ENCODE assay signal across 25 mouse cellular contexts in the genomic region with DNA sequence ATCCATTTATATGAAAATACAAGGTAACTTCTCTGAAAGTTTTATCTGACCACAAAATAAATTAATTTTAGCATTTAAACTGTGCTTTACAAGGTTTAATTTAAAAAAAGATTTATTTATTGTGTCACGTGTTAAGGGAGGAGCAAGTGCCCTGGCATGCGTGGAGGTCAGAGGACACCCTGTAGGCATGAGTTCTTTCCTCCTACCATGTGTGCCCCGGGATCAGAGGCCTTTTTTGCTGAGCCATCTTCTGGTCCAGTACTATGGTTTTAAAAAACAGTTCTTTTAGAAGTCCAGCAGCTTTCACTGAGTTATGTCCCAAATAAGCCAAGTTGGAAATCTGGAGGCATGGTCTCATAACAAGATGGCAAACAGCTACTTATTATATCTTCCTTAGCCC. TPM values are rescaled to one million over a fixed set of nuclear protein-coding genes. Genes with fewer than 3 reads are reported as not detected.
A peak's percentile ranks its signal among the peaks of the same experiment; 100 is the strongest.
DNase-seq lines count a peak whose midpoint lies in the region; ATAC-seq and TF ChIP-seq lines count a peak whose summit lies in the region.
"Had no signal": no experiment of that assay in that cellular context is flagged by ENCODE, and none has a peak within 500 bp of the region (broad histone marks: within the 10 kb centered on the region; RNA-seq: fewer than 3 reads in every experiment).

No protein-coding gene starts in this region.

- no peak overlapping the region for H3K27ac ChIP-seq in heart, embryonic 10.5 days
- H3K27ac ChIP-seq in liver, postnatal 0 days (ENCODE audit: low read depth) = no peak overlapping the region
- no peak overlapping the region for H3K27ac ChIP-seq in liver, embryonic 11.5 days (ENCODE audit: low read depth, low read length)
- H3K27ac ChIP-seq: embryonic facial prominence, embryonic 13.5 days; embryonic facial prominence, embryonic 15.5 days; forebrain, embryonic 10.5 days; forebrain, embryonic 12.5 days had no signal

- no peaks in the 10 kb centered on the region for H3K27me3 ChIP-seq in heart, embryonic 10.5 days (ENCODE audit: insufficient read depth, poor library complexity, severe bottlenecking)
- H3K27me3 ChIP-seq in liver, postnatal 0 days (ENCODE audit: insufficient read depth, low read length) = no peaks in the 10 kb centered on the region
- H3K27me3 ChIP-seq in liver, embryonic 11.5 days (replicated peaks; ENCODE audit: control insufficient read depth, insufficient read depth, low read length) = no peaks in the 10 kb centered on the region
- H3K27me3 ChIP-seq: embryonic facial prominence, embryonic 13.5 days; embryonic facial prominence, embryonic 15.5 days; forebrain, embryonic 12.5 days had no signal

- no peak for ATAC-seq in liver, postnatal 0 days
- no peak for ATAC-seq in liver, embryonic 11.5 days (replicated peaks; ENCODE audit: low FRiP score)
- ATAC-seq: CD4-positive, CD25-positive, alpha-beta regulatory T cell, adult 4 months; forebrain, embryonic 14.5 days; forebrain, embryonic 16.5 days had no signal

- H3K4me2 ChIP-seq in liver, postnatal 0 days (ENCODE audit: low read depth, low read length) = peak overlapping the region; percentile 52
- H3K4me2 ChIP-seq in liver, embryonic 11.5 days = no peak overlapping the region
- H3K4me2 ChIP-seq: embryonic facial prominence, embryonic 13.5 days; embryonic facial prominence, embryonic 15.5 days; forebrain, embryonic 12.5 days had no signal

- DNase-seq in heart, embryonic 10.5 days (ENCODE audit: low spot score) = no peak
- no peak for DNase-seq in heart, postnatal 36 days
- peak; percentile 51 for DNase-seq in kidney, adult 9 months
- DNase-seq in kidney, postnatal 14 days = no peak
- no peak for DNase-seq in liver, postnatal 0 days
- no peak for DNase-seq in liver, embryonic 11.5 days (ENCODE audit: low spot score)
- DNase-seq: adrenal gland, adult 2 months; adrenal gland, postnatal 10 days; adrenal gland, postnatal 25 days; B cell, adult 2 months; cerebellum, adult 11 months; cerebellum, adult 18-20 months; cerebellum, adult 8-10 months; cerebellum, adult 9-11 months; cerebellum, postnatal 14 days; cerebellum, postnatal 36 days; embryo, embryonic 11 days had no signal

- peaks cover 40% of the 10 kb centered on the region for H3K36me3 ChIP-seq in heart, embryonic 10.5 days
- H3K36me3 ChIP-seq in liver, postnatal 0 days (replicated peaks; ENCODE audit: insufficient read depth, low read length) = peaks cover 21% of the 10 kb centered on the region
- peaks cover 2% of the 10 kb centered on the region; the same call in 1 of the 2 replicates for H3K36me3 ChIP-seq in liver, embryonic 11.5 days (ENCODE audit: control insufficient read depth, insufficient read depth, low read length)

- H3K4me3 ChIP-seq in heart, embryonic 10.5 days = 0 out of 2 replicates have a peak overlapping the region, but pooled peaks have one; percentile 29
- H3K4me3 ChIP-seq in liver, postnatal 0 days (ENCODE audit: low read depth, low read length) = 0 out of 2 replicates have a peak overlapping the region, but pooled peaks have one; percentile 21
- H3K4me3 ChIP-seq in liver, embryonic 11.5 days (ENCODE audit: low read depth, low read length) = no peak overlapping the region
- H3K4me3 ChIP-seq: embryonic facial prominence, embryonic 13.5 days; embryonic facial prominence, embryonic 15.5 days; erythroblast, embryonic 14.5 days; forebrain, embryonic 10.5 days; forebrain, embryonic 12.5 days had no signal

- intact Hi-C loops in heart, postnatal 36 days (cut with DNase I) = loop anchor here (5.0 kb wide), 1 partner anchor 594 kb away; no protein-coding TSS in a partner anchor

- WGBS in heart, embryonic 10.5 days = 82% methylated on average over 3 of the region's 3 CpGs
- WGBS in liver, postnatal 0 days (ENCODE audit: insufficient replicate concordance) = 75% methylated on average over 3 of the region's 3 CpGs
- 87% methylated on average over 3 of the region's 3 CpGs for WGBS in liver, embryonic 11.5 days

- no peak for TF ChIP-seq EP300 in liver, postnatal 0 days (IDR thresholded peaks at IDR 0.05; ENCODE audit: low read depth)

- TF ChIP-seq CTCF in liver, postnatal 0 days (IDR thresholded peaks at IDR 0.05; ENCODE audit: low read depth) = no peak

- no peaks in the 10 kb centered on the region for H3K9me3 ChIP-seq in heart, embryonic 10.5 days
- no peaks in the 10 kb centered on the region for H3K9me3 ChIP-seq in liver, postnatal 0 days (ENCODE audit: low read length)
- H3K9me3 ChIP-seq in liver, embryonic 11.5 days (ENCODE audit: control insufficient read depth, low read length) = no peaks in the 10 kb centered on the region
- H3K9me3 ChIP-seq: embryonic facial prominence, embryonic 13.5 days; embryonic facial prominence, embryonic 15.5 days; forebrain, embryonic 10.5 days; forebrain, embryonic 12.5 days had no signal

- no peak overlapping the region for H3K9ac ChIP-seq in liver, postnatal 0 days (replicated peaks)
- H3K9ac ChIP-seq in liver, embryonic 11.5 days (ENCODE audit: low read depth, low read length) = no peak overlapping the region
- H3K9ac ChIP-seq: embryonic facial prominence, embryonic 15.5 days; forebrain, embryonic 12.5 days had no signal

- H3K4me1 ChIP-seq in heart, embryonic 10.5 days = peaks cover 11% of the 10 kb centered on the region
- peaks cover under 1% of the 10 kb centered on the region; the same call in 1 of the 2 replicates for H3K4me1 ChIP-seq in liver, postnatal 0 days (ENCODE audit: insufficient read depth)
- H3K4me1 ChIP-seq in liver, embryonic 11.5 days (replicated peaks; ENCODE audit: control insufficient read depth, insufficient read depth, low read length) = no peaks in the 10 kb centered on the region
- H3K4me1 ChIP-seq: embryonic facial prominence, embryonic 15.5 days; forebrain, embryonic 10.5 days; forebrain, embryonic 12.5 days had no signal

RNA-seq across cellular contexts. Expression of a gene that starts 36.9 kb away (rescaled TPM):
- polyA plus RNA-seq in heart, embryonic 10.5 days (2016; fragmentation: Nextera tagmentation; extraction: Ambion mirVana) = 32.3 and 32.8 TPM in 2 replicates
- 10 to 100 TPM; 17.9 to 18.3 TPM for total RNA-seq in heart, postnatal 36 days (2021)
- polyA plus RNA-seq in liver, postnatal 0 days (2015; fragmentation: Nextera tagmentation; extraction: Ambion mirVana) = 14.6 and 17.0 TPM in 2 replicates
- polyA plus RNA-seq in liver, embryonic 11.5 days (2014; fragmentation: Nextera tagmentation; extraction: Ambion mirVana) = 21.8 and 24.8 TPM in 2 replicates

RNA-seq across cellular contexts. Expression of a gene that starts 46.8 kb away (rescaled TPM):
- polyA plus RNA-seq in heart, embryonic 10.5 days (2016; fragmentation: Nextera tagmentation; extraction: Ambion mirVana) = 62.8 and 71.3 TPM in 2 replicates
- total RNA-seq in heart, postnatal 36 days (2021) = 10 to 100 TPM; 47.9 to 58.1 TPM
- 18.8 and 22.2 TPM in 2 replicates for polyA plus RNA-seq in liver, postnatal 0 days (2015; fragmentation: Nextera tagmentation; extraction: Ambion mirVana)
- 58.0 and 67.3 TPM in 2 replicates for polyA plus RNA-seq in liver, embryonic 11.5 days (2014; fragmentation: Nextera tagmentation; extraction: Ambion mirVana)

RNA-seq across cellular contexts. Expression of a gene that starts 46.9 kb away (rescaled TPM):
- polyA plus RNA-seq in heart, embryonic 10.5 days (2016; fragmentation: Nextera tagmentation; extraction: Ambion mirVana) = 34.5 and 42.4 TPM in 2 replicates
- 10 to 100 TPM; 20.7 to 25.2 TPM for total RNA-seq in heart, postnatal 36 days (2021)
- 32.1 and 34.6 TPM in 2 replicates for polyA plus RNA-seq in liver, postnatal 0 days (2015; fragmentation: Nextera tagmentation; extraction: Ambion mirVana)
- polyA plus RNA-seq in liver, embryonic 11.5 days (2014; fragmentation: Nextera tagmentation; extraction: Ambion mirVana) = 73.8 and 74.0 TPM in 2 replicates
